ENCODE assay signal across 8 mouse cellular contexts in genomic region chr2:19275602-19276539, GRCm38 (mm10).
DNase-seq lines count a peak whose midpoint lies in the region; ATAC-seq and TF ChIP-seq lines count a peak whose summit lies in the region.

No protein-coding gene starts in this region.

- peaks cover 0 to 5% of the 10 kb centered on the region in 2 experiments; a peak in 3 of 4 replicates for H3K4me1 ChIP-seq in CH12.LX (ENCODE audit: control insufficient read depth in 1 of 2, insufficient read depth in 2 of 2)
- H3K4me1 ChIP-seq in forebrain, embryonic 10.5 days: peaks cover 11% of the 10 kb centered on the region
- 0 out of 2 replicates have a peak, but pooled peaks cover 2% of the 10 kb centered on the region for H3K4me1 ChIP-seq in heart, embryonic 15.5 days (replicated peaks)
- peaks cover 7% of the 10 kb centered on the region for H3K4me1 ChIP-seq in liver, embryonic 13.5 days (replicated peaks)
- H3K4me1 ChIP-seq in stomach, embryonic 14.5 days (ENCODE audit: control insufficient read depth, insufficient read depth, low read length): no peaks in the 10 kb centered on the region

- H3K9me3 ChIP-seq in CH12.LX (replicated peaks; ENCODE audit: low read length): no peaks in the 10 kb centered on the region
- H3K9me3 ChIP-seq in forebrain, embryonic 10.5 days: no peaks in the 10 kb centered on the region
- H3K9me3 ChIP-seq in heart, embryonic 15.5 days (replicated peaks): no peaks in the 10 kb centered on the region
- H3K9me3 ChIP-seq in liver, embryonic 13.5 days (replicated peaks): no peaks in the 10 kb centered on the region
- H3K9me3 ChIP-seq in stomach, embryonic 14.5 days (ENCODE audit: control insufficient read depth, low read depth, low read length): no peaks in the 10 kb centered on the region

- dilution Hi-C loops in CH12.LX (cut with MboI; ENCODE audit: extremely low pct_ligation_motif_present, extremely low pct_unique_long_range_greater_than_20kb, low sequenced_read_pairs): no loop called here

- WGBS in forebrain, embryonic 10.5 days: 12% methylated on average over 25 of the region's 25 CpGs
- 6% methylated on average over 25 of the region's 25 CpGs for WGBS in heart, embryonic 15.5 days
- 6% methylated on average over 25 of the region's 25 CpGs for WGBS in liver, embryonic 13.5 days (ENCODE audit: insufficient replicate concordance)
- 5% methylated on average over 25 of the region's 25 CpGs for WGBS in stomach, embryonic 14.5 days

- in situ Hi-C loops in CH12.LX (cut with MboI; ENCODE audit: low pct_ligation_motif_present, low pct_unique_long_range_greater_than_20kb, low sequenced_read_pairs): loop anchor here (10.0 kb wide), 1 partner anchor 411 kb away; no protein-coding TSS in a partner anchor

- no peaks in the 10 kb centered on the region for H3K27me3 ChIP-seq in CH12.LX (replicated peaks)
- H3K27me3 ChIP-seq in forebrain, embryonic 10.5 days (ENCODE audit: poor library complexity, severe bottlenecking): peaks cover 59% of the 10 kb centered on the region
- H3K27me3 ChIP-seq in heart, embryonic 15.5 days: no peaks in the 10 kb centered on the region
- H3K27me3 ChIP-seq in liver, embryonic 13.5 days: 0 out of 2 replicates have a peak, but pooled peaks cover 4% of the 10 kb centered on the region
- no peaks in the 10 kb centered on the region for H3K27me3 ChIP-seq in stomach, embryonic 14.5 days (ENCODE audit: control insufficient read depth, insufficient read depth, low read length)

- peak overlapping the region; percentile 49 to 64 (median 53) for H3K4me3 ChIP-seq in CH12.LX (replicated peaks in 1 of 3; ENCODE audit: low read depth in 2 of 3, low read length in 2 of 3, poor library complexity in 1 of 3)
- peak overlapping the region; percentile 50 for H3K4me3 ChIP-seq in forebrain, embryonic 10.5 days
- H3K4me3 ChIP-seq in heart, embryonic 15.5 days: peak overlapping the region; percentile 53
- H3K4me3 ChIP-seq in liver, embryonic 13.5 days (replicated peaks): peak overlapping the region; percentile 50
- peak overlapping the region; percentile 36 for H3K4me3 ChIP-seq in stomach, embryonic 14.5 days (ENCODE audit: low read depth, low read length)

- H3K27ac ChIP-seq in CH12.LX (ENCODE audit: insufficient read depth, low read depth): no peak overlapping the region
- peak overlapping the region; percentile 86 for H3K27ac ChIP-seq in forebrain, embryonic 10.5 days
- peak overlapping the region; percentile 60 for H3K27ac ChIP-seq in heart, embryonic 15.5 days
- H3K27ac ChIP-seq in liver, embryonic 13.5 days: no peak overlapping the region
- H3K27ac ChIP-seq in stomach, embryonic 14.5 days (ENCODE audit: low read length): 0 out of 2 replicates have a peak overlapping the region, but pooled peaks have one; percentile 53

- TF ChIP-seq EP300 in CH12.LX (IDR thresholded peaks at IDR 0.05; ENCODE audit: low read length): no peak

- H3K79me2 ChIP-seq in CH12.LX (replicated peaks; ENCODE audit: control insufficient read depth, extremely low read depth, insufficient read depth, poor library complexity, severe bottlenecking): no peaks in the 10 kb centered on the region

- peak overlapping the region; percentile 97 for H3K4me2 ChIP-seq in CH12.LX (ENCODE audit: insufficient read depth, low read depth, poor library complexity, severe bottlenecking)
- peak overlapping the region; percentile 88 for H3K4me2 ChIP-seq in heart, embryonic 15.5 days
- peak overlapping the region; percentile 72 for H3K4me2 ChIP-seq in liver, embryonic 13.5 days
- H3K4me2 ChIP-seq in stomach, embryonic 14.5 days (replicated peaks; ENCODE audit: low read depth, low read length): peak overlapping the region; percentile 64

- peak; percentile 58 for ATAC-seq in heart, embryonic 15.5 days (replicated peaks; ENCODE audit: insufficient number of reproducible peaks, insufficient read depth, low FRiP score, low read depth)
- peak; percentile 67 for ATAC-seq in liver, embryonic 13.5 days (ENCODE audit: low read depth)
- ATAC-seq in stomach, embryonic 14.5 days (ENCODE audit: insufficient number of reproducible peaks, insufficient read depth, low FRiP score, low read depth): peak; percentile 74; the same call in 1 of the 2 replicates

- DNase-seq in CH12.LX (ENCODE audit: extremely low read depth): peak; percentile 83
- DNase-seq in c-Kit-positive CD71-negative TER-119-negative erythroid progenitor cells, embryonic 14.5 days (ENCODE audit: low read depth): peak; percentile 68
- peak; percentile 74 for DNase-seq in forebrain, embryonic 10.5 days (ENCODE audit: extremely low spot score, low spot score)
- peak; percentile 87 for DNase-seq in kidney, postnatal 14 days
- DNase-seq in liver, embryonic 13.5 days: peak; percentile 55
- DNase-seq in natural killer cell, adult 2 months (ENCODE audit: low spot score in 2 of 2): peak; percentile 73 to 80

- TF ChIP-seq POLR2A in CH12.LX (IDR thresholded peaks at IDR 0.05; ENCODE audit: low read depth, low read length): peak; percentile 25; the same call in 1 of the 2 replicates

- TF ChIP-seq CTCF in CH12.LX (conservative IDR thresholded peaks at IDR 0.05 in 1 of 2, IDR thresholded peaks at IDR 0.05 in 1 of 2; ENCODE audit: low read depth in 2 of 2, low read length in 2 of 2): peak; percentile 59 to 91; a peak in 3 of 4 replicates

- no peaks in the 10 kb centered on the region for H3K36me3 ChIP-seq in CH12.LX (replicated peaks in 1 of 2; ENCODE audit: control insufficient read depth in 1 of 2, insufficient read depth in 1 of 2, low read length in 1 of 2)
- H3K36me3 ChIP-seq in forebrain, embryonic 10.5 days (replicated peaks): no peaks in the 10 kb centered on the region
- no peaks in the 10 kb centered on the region for H3K36me3 ChIP-seq in heart, embryonic 15.5 days
- H3K36me3 ChIP-seq in liver, embryonic 13.5 days: no peaks in the 10 kb centered on the region
- no peaks in the 10 kb centered on the region for H3K36me3 ChIP-seq in stomach, embryonic 14.5 days (ENCODE audit: control insufficient read depth, insufficient read depth, low read length)

- H3K9ac ChIP-seq in CH12.LX (ENCODE audit: insufficient read depth, low read depth): peak overlapping the region; percentile 81
- H3K9ac ChIP-seq in heart, embryonic 15.5 days: peak overlapping the region; percentile 63
- peak overlapping the region; percentile 55; the same call in 1 of the 2 replicates for H3K9ac ChIP-seq in liver, embryonic 13.5 days
- peak overlapping the region; percentile 22; the same call in 1 of the 2 replicates for H3K9ac ChIP-seq in stomach, embryonic 14.5 days (replicated peaks; ENCODE audit: low read depth, low read length)

- peak; percentile 80 for TF ChIP-seq RAD21 in CH12.LX (IDR thresholded peaks at IDR 0.05; ENCODE audit: low read depth, low read length)

TF ChIP-seq in CH12.LX, 34 proteins besides CTCF, POLR2A, EP300 and RAD21:
- TF ChIP-seq ZC3H11A (IDR thresholded peaks at IDR 0.05; ENCODE audit: low read depth, low read length) (no peak), ETS1 (conservative IDR thresholded peaks at IDR 0.05; ENCODE audit: low read depth, low read length) (no peak), BHLHE40 (IDR thresholded peaks at IDR 0.05; ENCODE audit: low read depth, low read length) (peak; percentile 53; the same call in 1 of the 2 replicates), SMC3 (IDR thresholded peaks at IDR 0.05; ENCODE audit: low read depth, low read length) (peak; percentile 72), TBP (conservative IDR thresholded peaks at IDR 0.05; ENCODE audit: low read depth, low read length) (0 out of 2 replicates have a peak, but pooled peaks have one; percentile 30), IRF4 (IDR thresholded peaks at IDR 0.05; ENCODE audit: low read depth, low read length) (peak; percentile 34; the same call in 1 of the 2 replicates), CHD1 (IDR thresholded peaks at IDR 0.05; ENCODE audit: low read depth, low read length) (no peak; the same call in 1 of the 2 replicates), JUND (conservative IDR thresholded peaks at IDR 0.05; ENCODE audit: low read depth, low read length) (no peak), CHD2 (IDR thresholded peaks at IDR 0.05; ENCODE audit: low read length) (peak; percentile 98), JUN (IDR thresholded peaks at IDR 0.05; ENCODE audit: insufficient read depth, low read depth, low read length) (no peak), PAX5 (IDR thresholded peaks at IDR 0.05; ENCODE audit: low read length) (no peak), NELFE (IDR thresholded peaks at IDR 0.05; ENCODE audit: low read depth, low read length) (no peak), HCFC1 (IDR thresholded peaks at IDR 0.05; ENCODE audit: low read depth, low read length) (no peak; the same call in 1 of the 2 replicates), NRF1 (IDR thresholded peaks at IDR 0.05; ENCODE audit: low read depth, low read length) (no peak), ZNF384 (IDR thresholded peaks at IDR 0.05; ENCODE audit: low read depth, low read length) (no peak), TCF12 (IDR thresholded peaks at IDR 0.05; ENCODE audit: low read depth, low read length) (peak; percentile 12; the same call in 1 of the 2 replicates), MEF2A (IDR thresholded peaks at IDR 0.05; ENCODE audit: borderline replicate concordance, low read depth, low read length) (no peak), MAFK (IDR thresholded peaks at IDR 0.05; ENCODE audit: insufficient replicate concordance, low read length) (no peak), KAT2A (IDR thresholded peaks at IDR 0.05; ENCODE audit: insufficient replicate concordance, low read length) (no peak), USF2 (conservative IDR thresholded peaks at IDR 0.05; ENCODE audit: low read depth, low read length) (no peak), POLR2AphosphoS2 (IDR thresholded peaks at IDR 0.05; ENCODE audit: low read depth, low read length) (no peak), UBTF (IDR thresholded peaks at IDR 0.05; ENCODE audit: low read depth, low read length) (no peak), ZMIZ1 (IDR thresholded peaks at IDR 0.05; ENCODE audit: low read depth, low read length) (no peak)
TF ChIP-seq in CH12.LX: peak in this region for 6.

Comparison
In these comparisons a context has a peak if more than half of its experiments do, and no peak if none do; other contexts are left out.
1. H3K27ac ChIP-seq: peak in forebrain, embryonic 10.5 days (single experiment), heart, embryonic 15.5 days (single experiment) and stomach, embryonic 14.5 days (single experiment); none in CH12.LX (single experiment) and liver, embryonic 13.5 days (single experiment).
2. H3K9ac ChIP-seq: peak in every context shown above with its lines; median percentile 81 in CH12.LX; 63 in heart, embryonic 15.5 days; 55 in liver, embryonic 13.5 days; 22 in stomach, embryonic 14.5 days.
3. Peak in every context shown above with its lines, with median percentiles within 50 percentile points of each other: DNase-seq, H3K4me2 ChIP-seq, H3K4me3 ChIP-seq and ATAC-seq.